Mouse (Mus musculus) heart, embryonic 12.5 days (tissue): ENCODE results near the gene Slc25a11. TPM values are rescaled to one million over a fixed set of nuclear protein-coding genes. Genes with fewer than 3 reads are reported as not detected.

Experiments used
- ATAC-seq: fragments of 200-750 bp; cut with Nextera tagmentation; 2 replicates; pipeline ENCODE4 v1.8.0; 2017; ENCODE audit warnings: moderate TSS enrichment, moderate library complexity; ENCODE audit not compliant: insufficient number of reproducible peaks, low FRiP score
- H3K27ac ChIP-seq: fragments of 300-500 bp; sonication (generic); 2 replicates; pipeline ENCODE4 v1.5.1; 2016; ENCODE audit warnings: mild to moderate bottlenecking, moderate library complexity; ENCODE audit not compliant: poor library complexity, severe bottlenecking
- H3K27me3 ChIP-seq: fragments of 300-500 bp; sonication (generic); replicated peaks from 2 replicates; pipeline ENCODE4 v1.6.1; 2016; ENCODE audit warnings: mild to moderate bottlenecking, moderate library complexity
- H3K36me3 ChIP-seq: fragments of 300-500 bp; sonication (generic); 2 replicates; pipeline ENCODE4 v1.6.1; 2016; ENCODE audit warnings: mild to moderate bottlenecking, moderate library complexity
- H3K4me1 ChIP-seq: fragments of 300-500 bp; sonication (generic); replicated peaks from 2 replicates; pipeline ENCODE4 v1.6.1; 2016; ENCODE audit warnings: mild to moderate bottlenecking
- H3K4me2 ChIP-seq: fragments of 300-500 bp; sonication (generic); 2 replicates; pipeline ENCODE4 v1.6.1; 2016; ENCODE audit warnings: mild to moderate bottlenecking, moderate library complexity
- H3K4me3 ChIP-seq: fragments of 300-500 bp; sonication (generic); 2 replicates; pipeline ENCODE4 v1.5.1; 2016; ENCODE audit warnings: mild to moderate bottlenecking
- H3K9ac ChIP-seq: fragments of 300-500 bp; sonication (generic); 2 replicates; pipeline ENCODE4 v1.6.1; 2016; ENCODE audit warnings: mild to moderate bottlenecking, moderate library complexity
- H3K9me3 ChIP-seq: fragments of 300-500 bp; sonication (generic); replicated peaks from 2 replicates; pipeline ENCODE4 v1.6.1; 2016; ENCODE audit warnings: mild to moderate bottlenecking, moderate library complexity
- WGBS: fragments of 180-500 bp; shearing (Covaris S2); methylation state at CpG from one replicate; pipeline ENCODE4 v1.1.7; 2016; 5-methylcytosine and 5-hydroxymethylcytosine counted together
- polyA plus RNA-seq: library from polyadenylated mRNA; unstranded; fragments of >200 nt; fragmentation: Nextera tagmentation; extraction: Ambion mirVana; gene quantifications from 2 replicates; pipeline ENCODE4 v1.2.1, GENCODE M21; 2016

Gene Slc25a11
- polyA plus RNA-seq, 1 experiment from 2014 or later: 227 TPM

GRCm38 (mm10) chr11:70595638-70596037 lies 51.6 kb downstream of the Slc25a11 start:
- Histone ChIP-seq H3K9me3 (no peaks in the 10 kb centered on the region), H3K4me1 (peaks cover 14% of the 10 kb centered on the region), H3K27me3 (no peaks in the 10 kb centered on the region), H3K36me3 (peaks cover 32% of the 10 kb centered on the region), H3K9ac (no peak overlapping the region), H3K4me2 (no peak overlapping the region), H3K4me3 (no peak overlapping the region), H3K27ac (no peak overlapping the region)
- 54% methylated on average over 2 of the region's 2 CpGs for WGBS
- no peak for ATAC-seq

DNA sequence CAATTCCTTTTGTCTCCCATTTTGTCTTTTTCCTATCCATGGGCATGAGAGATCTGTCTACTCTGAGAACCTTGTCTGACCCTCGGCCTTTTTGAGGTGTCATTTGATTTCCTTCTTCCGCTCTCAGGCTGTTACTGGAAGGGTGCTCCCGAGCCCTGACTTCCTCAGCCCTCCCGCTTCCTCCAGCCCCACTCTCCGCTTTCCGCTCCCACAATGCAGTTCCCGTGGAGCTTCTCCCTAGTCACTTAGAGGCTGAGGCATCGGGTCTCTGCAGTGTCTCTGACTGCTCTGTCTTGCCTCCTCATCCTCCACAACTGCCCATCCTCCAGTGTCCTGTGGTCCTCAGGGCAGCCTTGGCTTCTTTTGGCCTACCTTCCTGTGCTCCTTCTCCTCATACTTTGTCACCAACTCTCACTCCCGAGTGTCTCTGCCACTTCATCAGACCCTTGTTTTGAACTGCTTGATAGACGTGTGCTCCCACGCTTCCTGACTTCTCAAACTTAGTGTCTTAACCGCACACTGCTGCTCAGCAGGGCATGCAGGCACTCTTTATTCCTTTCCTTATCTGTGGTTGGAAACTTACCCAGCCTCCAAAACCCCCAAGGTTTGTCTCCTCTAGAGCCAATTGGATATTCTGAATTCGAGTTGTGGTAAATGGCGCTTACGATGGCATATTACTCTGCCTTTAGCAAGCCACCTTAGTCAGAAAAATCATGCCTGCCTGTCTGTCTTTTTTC lies 52.9 kb downstream of the Slc25a11 start:
- Histone ChIP-seq H3K4me1 (peaks cover 14% of the 10 kb centered on the region), H3K9ac (no peak overlapping the region), H3K4me3 (no peak overlapping the region), H3K9me3 (no peaks in the 10 kb centered on the region), H3K27ac (no peak overlapping the region), H3K4me2 (no peak overlapping the region), H3K27me3 (no peaks in the 10 kb centered on the region), H3K36me3 (peaks cover 25% of the 10 kb centered on the region)
- ATAC-seq: no peak
- WGBS: 71% methylated on average over 15 of the region's 15 CpGs

Other genes with a start within 250 kb of the Slc25a11 start
- gene Pelp1, start 237.4 kb downstream of the Slc25a11 start, polyA plus RNA-seq: 28.4 and 29.3 TPM in 2 replicates
- gene Arrb2, start 214.8 kb downstream of the Slc25a11 start, polyA plus RNA-seq: 13.5 TPM in 2 replicates
- gene Med11, start 195.6 kb downstream of the Slc25a11 start, polyA plus RNA-seq: 22.6 and 24.0 TPM in 2 replicates
- 1.9 and 2.9 TPM in 2 replicates for gene Zmynd15, start 188.0 kb downstream of the Slc25a11 start, polyA plus RNA-seq
- 6.1 and 8.6 TPM in 2 replicates for gene Cxcl16, start 187.5 kb downstream of the Slc25a11 start, polyA plus RNA-seq
- gene Tm4sf5, start 142.2 kb downstream of the Slc25a11 start, polyA plus RNA-seq: 9.7 and 11.3 TPM in 2 replicates
- 0.30 and 0.54 TPM in 2 replicates for gene Vmo1, start 132.9 kb downstream of the Slc25a11 start, polyA plus RNA-seq
- 0.23 and 0.65 TPM in 2 replicates for gene Gltpd2, start 128.3 kb downstream of the Slc25a11 start, polyA plus RNA-seq
- gene Psmb6, start 122.1 kb downstream of the Slc25a11 start, polyA plus RNA-seq: 575 and 577 TPM in 2 replicates
- not detected in 2 replicates for gene Gm40193, start 114.5 kb downstream of the Slc25a11 start, polyA plus RNA-seq
- gene Pld2, start 107.4 kb downstream of the Slc25a11 start, polyA plus RNA-seq: 12.6 TPM in 2 replicates
- gene Mink1, start 84.6 kb downstream of the Slc25a11 start, polyA plus RNA-seq: 13.7 and 14.8 TPM in 2 replicates
- gene 4930544D05Rik, start 31.6 kb downstream of the Slc25a11 start, polyA plus RNA-seq: not detected in 2 replicates
- gene Chrne, start 28.3 kb downstream of the Slc25a11 start, polyA plus RNA-seq: 0.37 TPM in 1 of 2 replicates, not detected in the other
- gene Gp1ba, start 8.4 kb downstream of the Slc25a11 start, polyA plus RNA-seq: 1.4 and 2.2 TPM in 2 replicates
- gene Rnf167, start 244 bp downstream of the Slc25a11 start, polyA plus RNA-seq: 67.4 and 70.1 TPM in 2 replicates
- 1,661 and 1,678 TPM in 2 replicates for gene Pfn1, start 7.2 kb upstream of the Slc25a11 start, polyA plus RNA-seq
- gene Eno3, start 9.7 kb upstream of the Slc25a11 start, polyA plus RNA-seq: 238 and 239 TPM in 2 replicates
- gene Spag7, start 21.9 kb upstream of the Slc25a11 start, polyA plus RNA-seq: 164 and 170 TPM in 2 replicates
- gene Camta2, start 40.6 kb upstream of the Slc25a11 start, polyA plus RNA-seq: 10.9 and 16.5 TPM in 2 replicates
- gene Inca1, start 52.7 kb upstream of the Slc25a11 start, polyA plus RNA-seq: 1.7 and 1.8 TPM in 2 replicates
- gene Kif1c, start 53.1 kb upstream of the Slc25a11 start, polyA plus RNA-seq: 3.9 and 4.5 TPM in 2 replicates
- gene Zfp3, start 116.7 kb upstream of the Slc25a11 start, polyA plus RNA-seq: 7.3 and 8.3 TPM in 2 replicates
- not detected in 2 replicates for gene Scimp, start 165.1 kb upstream of the Slc25a11 start, polyA plus RNA-seq
- 33.3 and 35.1 TPM in 2 replicates for gene Rabep1, start 197.3 kb upstream of the Slc25a11 start, polyA plus RNA-seq